22 mouse cellular contexts compared by ENCODE assay signal in genomic region chr9:40228804-40229331, GRCm38 (mm10). TPM values are rescaled to one million over a fixed set of nuclear protein-coding genes. Genes with fewer than 3 reads are reported as not detected.
DNase-seq lines count a peak whose midpoint lies in the region; ATAC-seq lines count a peak whose summit lies in the region.
"Had no signal": no experiment of that assay in that cellular context is flagged by ENCODE, and none has a peak within 500 bp of the region (broad histone marks: within the 10 kb centered on the region; RNA-seq: fewer than 3 reads in every experiment).

No protein-coding gene starts in this region.

- no peak overlapping the region for H3K9ac ChIP-seq in midbrain, embryonic 11.5 days (ENCODE audit: low read length)
- no peak overlapping the region for H3K9ac ChIP-seq in midbrain, embryonic 14.5 days (replicated peaks; ENCODE audit: low read length)
- H3K9ac ChIP-seq: embryonic facial prominence, embryonic 13.5 days; hindbrain, embryonic 13.5 days had no signal

- 0 out of 2 replicates have a peak, but pooled peaks have one; percentile 45 for ATAC-seq in midbrain, embryonic 11.5 days (ENCODE audit: low FRiP score)
- ATAC-seq in midbrain, embryonic 14.5 days (ENCODE audit: low FRiP score, low TSS enrichment): no peak
- ATAC-seq in hematopoietic stem cell, adult 5-6 weeks (replicated peaks in 1 of 2; ENCODE audit: insufficient read depth in 1 of 2, low FRiP score in 2 of 2, low TSS enrichment in 1 of 2, low read depth in 1 of 2, poor library complexity in 2 of 2, severe bottlenecking in 2 of 2): peak; percentile 66 to 75

- H3K4me2 ChIP-seq in midbrain, embryonic 11.5 days: no peak overlapping the region
- H3K4me2 ChIP-seq in midbrain, embryonic 14.5 days (ENCODE audit: low read length): no peak overlapping the region
- H3K4me2 ChIP-seq: embryonic facial prominence, embryonic 13.5 days; hindbrain, embryonic 13.5 days had no signal

- no peaks in the 10 kb centered on the region for H3K4me1 ChIP-seq in midbrain, embryonic 11.5 days (ENCODE audit: control insufficient read depth, insufficient read depth, low read length)
- no peaks in the 10 kb centered on the region for H3K4me1 ChIP-seq in midbrain, embryonic 14.5 days (ENCODE audit: control insufficient read depth, insufficient read depth, low read length)
- H3K4me1 ChIP-seq: embryonic facial prominence, embryonic 13.5 days; heart, embryonic 10.5 days had no signal

- H3K4me3 ChIP-seq in midbrain, embryonic 11.5 days (ENCODE audit: low read depth, low read length): no peak overlapping the region
- no peak overlapping the region for H3K4me3 ChIP-seq in midbrain, embryonic 14.5 days (replicated peaks; ENCODE audit: low read depth, low read length)
- H3K4me3 ChIP-seq: embryonic facial prominence, embryonic 13.5 days; heart, embryonic 10.5 days; hindbrain, embryonic 13.5 days had no signal

- H3K27ac ChIP-seq in midbrain, embryonic 11.5 days (ENCODE audit: low read depth, low read length): no peak overlapping the region
- H3K27ac ChIP-seq in midbrain, embryonic 14.5 days (replicated peaks; ENCODE audit: low read depth, low read length): no peak overlapping the region
- H3K27ac ChIP-seq: embryonic facial prominence, embryonic 13.5 days; heart, embryonic 10.5 days; hindbrain, embryonic 13.5 days; hindbrain, postnatal 0 days had no signal

- WGBS in midbrain, embryonic 11.5 days: 42% methylated on average over 6 of the region's 6 CpGs
- WGBS in midbrain, embryonic 14.5 days: 23% methylated on average over 6 of the region's 6 CpGs

- no peaks in the 10 kb centered on the region for H3K27me3 ChIP-seq in midbrain, embryonic 11.5 days (ENCODE audit: control insufficient read depth, insufficient read depth, low read length)
- H3K27me3 ChIP-seq in midbrain, embryonic 14.5 days (ENCODE audit: control insufficient read depth, insufficient read depth, low read length): no peaks in the 10 kb centered on the region

- no peaks in the 10 kb centered on the region for H3K9me3 ChIP-seq in midbrain, embryonic 11.5 days (ENCODE audit: control insufficient read depth, low read length)
- peaks cover 4% of the 10 kb centered on the region; the same call in 1 of the 2 replicates for H3K9me3 ChIP-seq in midbrain, embryonic 14.5 days (ENCODE audit: control insufficient read depth, low read length)
- H3K9me3 ChIP-seq: embryonic facial prominence, embryonic 13.5 days; heart, embryonic 10.5 days; hindbrain, embryonic 13.5 days had no signal

- no peak for DNase-seq in midbrain, embryonic 11.5 days (ENCODE audit: low spot score, missing footprints)
- no peak for DNase-seq in midbrain, embryonic 14.5 days
- peak; percentile 12 for DNase-seq in 416B (ENCODE audit: low read depth)
- DNase-seq in MEL-GATA-1-ER (ENCODE audit: extremely low read depth, low read depth): peak; percentile 6
- no peak for DNase-seq in embryo, embryonic 9.5 days (ENCODE audit: extremely low spot score)
- no peak for DNase-seq in cerebellum, adult 18-20 months
- no peak for DNase-seq in cerebellum, adult 11-12 months

- no peaks in the 10 kb centered on the region for H3K36me3 ChIP-seq in midbrain, embryonic 11.5 days (ENCODE audit: control insufficient read depth, insufficient read depth, low read length)
- H3K36me3 ChIP-seq in midbrain, embryonic 14.5 days (ENCODE audit: control insufficient read depth, insufficient read depth, low read length): no peaks in the 10 kb centered on the region
- H3K36me3 ChIP-seq: embryonic facial prominence, embryonic 13.5 days; G1E; heart, embryonic 10.5 days; hindbrain, embryonic 13.5 days had no signal

RNA-seq across cellular contexts. Expression of gene Zfp202, which starts 36.8 kb away (rescaled TPM):
- 6.8 and 7.3 TPM in 2 replicates for polyA plus RNA-seq in midbrain, embryonic 11.5 days (2014; fragmentation: Nextera tagmentation; extraction: Ambion mirVana)
- 11.6 and 11.7 TPM in 2 replicates for polyA plus RNA-seq in midbrain, embryonic 14.5 days (2014; fragmentation: Nextera tagmentation; extraction: Ambion mirVana)
- total RNA-seq in hematopoietic stem cell, adult 5-6 weeks (2017): 5.3 and 5.4 TPM in 2 replicates

RNA-seq across cellular contexts. Expression of gene Scn3b, which starts 40.1 kb away (rescaled TPM):
- 18.6 and 21.2 TPM in 2 replicates for polyA plus RNA-seq in midbrain, embryonic 11.5 days (2014; fragmentation: Nextera tagmentation; extraction: Ambion mirVana)
- 142 and 154 TPM in 2 replicates for polyA plus RNA-seq in midbrain, embryonic 14.5 days (2014; fragmentation: Nextera tagmentation; extraction: Ambion mirVana)
- total RNA-seq in hematopoietic stem cell, adult 5-6 weeks (2017): 1.5 and 2.9 TPM in 2 replicates
- polyA plus RNA-seq: G1E had no signal

RNA-seq across cellular contexts. Expression of gene Olfr986, which starts 48.1 kb away (rescaled TPM):
- not detected in 2 replicates for polyA plus RNA-seq in midbrain, embryonic 11.5 days (2014; fragmentation: Nextera tagmentation; extraction: Ambion mirVana)
- polyA plus RNA-seq in midbrain, embryonic 14.5 days (2014; fragmentation: Nextera tagmentation; extraction: Ambion mirVana): not detected in 2 replicates
- not detected in 2 replicates for total RNA-seq in hematopoietic stem cell, adult 5-6 weeks (2017)
- total RNA-seq: adrenal gland, postnatal 10 days; adrenal gland, postnatal 4 days; gastrocnemius, postnatal 10 days; heart, postnatal 4 days; hindbrain, postnatal 0 days had no signal
- polyA plus RNA-seq: cortical plate, adult 2 months; embryonic facial prominence, embryonic 13.5 days; forebrain, embryonic 14.5 days; G1E; gonadal fat pad, adult 2 months; heart, embryonic 10.5 days; heart, embryonic 14.5 days; hindbrain, embryonic 13.5 days; hindbrain, postnatal 0 days; intestine, embryonic 14.5 days had no signal

Comparison
In these comparisons a context has a peak if more than half of its experiments do, and no peak if none do; other contexts are left out.
1. DNase-seq: peak in 416B (single experiment) and MEL-GATA-1-ER (single experiment); none in midbrain, embryonic 11.5 days (single experiment), midbrain, embryonic 14.5 days (single experiment), embryo, embryonic 9.5 days (single experiment), cerebellum, adult 18-20 months (0 of 2) and cerebellum, adult 11-12 months (single experiment).